16 mouse cellular contexts compared by ENCODE assay signal in genomic region chr4:130715623-130716022, GRCm38 (mm10). TPM values are rescaled to one million over a fixed set of nuclear protein-coding genes. Genes with fewer than 3 reads are reported as not detected.
A peak's percentile ranks its signal among the peaks of the same experiment; 100 is the strongest.
DNase-seq lines count a peak whose midpoint lies in the region; ATAC-seq lines count a peak whose summit lies in the region.
"Had no signal": no experiment of that assay in that cellular context is flagged by ENCODE, and none has a peak within 500 bp of the region (broad histone marks: within the 10 kb centered on the region; RNA-seq: fewer than 3 reads in every experiment).

No protein-coding gene starts in this region.

- peak overlapping the region; percentile 85 for H3K27ac ChIP-seq in heart, embryonic 11.5 days (ENCODE audit: low read depth, low read length)
- 0 out of 2 replicates have a peak overlapping the region, but pooled peaks have one; percentile 44 for H3K27ac ChIP-seq in midbrain, embryonic 13.5 days
- no peak overlapping the region for H3K27ac ChIP-seq in midbrain, embryonic 10.5 days (replicated peaks)
- H3K27ac ChIP-seq in liver, embryonic 13.5 days = peak overlapping the region; percentile 97
- H3K27ac ChIP-seq: hindbrain, embryonic 13.5 days; limb, embryonic 15.5 days; macrophage; midbrain, embryonic 15.5 days had no signal

- no peaks in the 10 kb centered on the region for H3K9me3 ChIP-seq in heart, embryonic 11.5 days (replicated peaks; ENCODE audit: control insufficient read depth, low read length)
- H3K9me3 ChIP-seq in midbrain, embryonic 13.5 days = no peaks in the 10 kb centered on the region
- no peaks in the 10 kb centered on the region for H3K9me3 ChIP-seq in midbrain, embryonic 10.5 days (replicated peaks)
- H3K9me3 ChIP-seq in liver, embryonic 13.5 days (replicated peaks) = no peaks in the 10 kb centered on the region
- H3K9me3 ChIP-seq: hindbrain, embryonic 13.5 days; limb, embryonic 15.5 days; midbrain, embryonic 15.5 days had no signal

- H3K27me3 ChIP-seq in heart, embryonic 11.5 days (ENCODE audit: control insufficient read depth, insufficient read depth, low read length) = no peaks in the 10 kb centered on the region
- no peaks in the 10 kb centered on the region for H3K27me3 ChIP-seq in midbrain, embryonic 13.5 days
- H3K27me3 ChIP-seq in midbrain, embryonic 10.5 days (ENCODE audit: low read depth, poor library complexity, severe bottlenecking) = no peaks in the 10 kb centered on the region
- no peaks in the 10 kb centered on the region for H3K27me3 ChIP-seq in liver, embryonic 13.5 days
- H3K27me3 ChIP-seq: hindbrain, embryonic 13.5 days; limb, embryonic 15.5 days; midbrain, embryonic 15.5 days had no signal

- no peak for ATAC-seq in heart, embryonic 11.5 days (replicated peaks; ENCODE audit: insufficient number of reproducible peaks, low FRiP score, low TSS enrichment)
- no peak for ATAC-seq in midbrain, embryonic 13.5 days
- ATAC-seq in liver, embryonic 13.5 days (ENCODE audit: low read depth) = peak; percentile 46
- ATAC-seq: forebrain, embryonic 16.5 days; midbrain, embryonic 15.5 days had no signal

- DNase-seq in heart, adult 9 months (ENCODE audit: low spot score in 2 of 2) = no peak
- DNase-seq in midbrain, embryonic 10.5 days (ENCODE audit: low spot score) = no peak
- peak; percentile 25 for DNase-seq in liver, embryonic 13.5 days
- DNase-seq in gastrocnemius, adult 8-10 months (ENCODE audit: low spot score in 2 of 2) = no peak
- DNase-seq in adrenal gland, postnatal 36 days = no peak
- no peak for DNase-seq in embryo, embryonic 9.5 days (ENCODE audit: extremely low spot score)
- DNase-seq: cerebellum, adult 11-12 months; gastrocnemius, postnatal 25 days; thymus, postnatal 4 days had no signal

- no peak overlapping the region for H3K4me3 ChIP-seq in heart, embryonic 11.5 days (ENCODE audit: low read depth, low read length)
- no peak overlapping the region for H3K4me3 ChIP-seq in midbrain, embryonic 13.5 days (replicated peaks)
- no peak overlapping the region for H3K4me3 ChIP-seq in midbrain, embryonic 10.5 days
- peak overlapping the region; percentile 40 for H3K4me3 ChIP-seq in liver, embryonic 13.5 days (replicated peaks)
- H3K4me3 ChIP-seq: hindbrain, embryonic 13.5 days; limb, embryonic 15.5 days; midbrain, embryonic 15.5 days had no signal

- H3K9ac ChIP-seq in heart, embryonic 11.5 days (ENCODE audit: low read depth, low read length) = no peak overlapping the region
- no peak overlapping the region for H3K9ac ChIP-seq in midbrain, embryonic 13.5 days (replicated peaks)
- peak overlapping the region; percentile 71 for H3K9ac ChIP-seq in liver, embryonic 13.5 days
- H3K9ac ChIP-seq: hindbrain, embryonic 13.5 days; limb, embryonic 15.5 days; midbrain, embryonic 15.5 days had no signal

- H3K4me2 ChIP-seq in heart, embryonic 11.5 days = peak overlapping the region; percentile 45
- H3K4me2 ChIP-seq in midbrain, embryonic 13.5 days (replicated peaks) = no peak overlapping the region
- peak overlapping the region; percentile 73 for H3K4me2 ChIP-seq in liver, embryonic 13.5 days
- H3K4me2 ChIP-seq: hindbrain, embryonic 13.5 days; limb, embryonic 15.5 days; midbrain, embryonic 15.5 days had no signal

- peaks cover 6% of the 10 kb centered on the region; the same call in 1 of the 2 replicates for H3K36me3 ChIP-seq in heart, embryonic 11.5 days (ENCODE audit: control insufficient read depth, insufficient read depth, low read length)
- peaks cover 12% of the 10 kb centered on the region for H3K36me3 ChIP-seq in midbrain, embryonic 13.5 days
- H3K36me3 ChIP-seq in midbrain, embryonic 10.5 days = peaks cover 32% of the 10 kb centered on the region
- peaks cover 31% of the 10 kb centered on the region for H3K36me3 ChIP-seq in liver, embryonic 13.5 days

- peaks cover 73% of the 10 kb centered on the region for H3K4me1 ChIP-seq in heart, embryonic 11.5 days (ENCODE audit: control insufficient read depth, insufficient read depth, low read length)
- peaks cover 81% of the 10 kb centered on the region for H3K4me1 ChIP-seq in midbrain, embryonic 13.5 days (replicated peaks)
- peaks cover 40% of the 10 kb centered on the region for H3K4me1 ChIP-seq in midbrain, embryonic 10.5 days
- H3K4me1 ChIP-seq in liver, embryonic 13.5 days (replicated peaks) = peaks cover 99% of the 10 kb centered on the region

RNA-seq across cellular contexts. Expression of gene Pum1, which starts 52.5 kb away (rescaled TPM):
- 64.8 and 68.3 TPM in 2 replicates for polyA plus RNA-seq in heart, embryonic 11.5 days (2014; fragmentation: Nextera tagmentation; extraction: Ambion mirVana)
- polyA plus RNA-seq in midbrain, embryonic 13.5 days (2015; fragmentation: Nextera tagmentation; extraction: Ambion mirVana) = 120 TPM in 2 replicates
- 117 and 126 TPM in 2 replicates for polyA plus RNA-seq in midbrain, embryonic 10.5 days (2016; fragmentation: Nextera tagmentation; extraction: Ambion mirVana)
- 29.7 and 36.1 TPM in 2 replicates for polyA plus RNA-seq in liver, embryonic 13.5 days (2015; fragmentation: Nextera tagmentation; extraction: Ambion mirVana)
- 10 to 100 TPM; 35.2 to 43.9 (median 38.9) TPM for total RNA-seq in gastrocnemius, adult 8-10 months (2022)
- total RNA-seq in adrenal gland, postnatal 36 days (2021) = 10 to 100 TPM; 77.2 to 80.1 TPM
